Mouse (Mus musculus) intestine, postnatal 0 days (tissue): ENCODE results near the gene Vgll4. TPM values are rescaled to one million over a fixed set of nuclear protein-coding genes. Genes with fewer than 3 reads are reported as not detected.

Experiments used
- ATAC-seq: fragments of 200-750 bp; cut with Nextera tagmentation; 2 replicates; pipeline ENCODE4 v1.8.0; 2017; ENCODE audit warnings: mild to moderate bottlenecking, moderate TSS enrichment, moderate library complexity
- H3K27ac ChIP-seq: fragments of 300-500 bp; sonication (generic); 2 replicates; pipeline ENCODE4 v1.5.1; 2014; ENCODE audit warnings: mild to moderate bottlenecking, low read depth, low read length, moderate library complexity
- H3K27me3 ChIP-seq: fragments of 300-500 bp; sonication (generic); replicated peaks from 2 replicates; pipeline ENCODE4 v1.6.1; 2014; ENCODE audit warnings: low read length, mixed read lengths; ENCODE audit not compliant: control insufficient read depth, insufficient read depth
- H3K36me3 ChIP-seq: fragments of 300-500 bp; sonication (generic); 2 replicates; pipeline ENCODE4 v1.6.1; 2014; ENCODE audit warnings: mild to moderate bottlenecking, moderate library complexity; ENCODE audit not compliant: control insufficient read depth, insufficient read depth
- H3K4me1 ChIP-seq: fragments of 300-500 bp; sonication (generic); replicated peaks from 2 replicates; pipeline ENCODE4 v1.6.1; 2014; ENCODE audit warnings: antibody characterized with exemption, low read length, mixed read lengths; ENCODE audit not compliant: control insufficient read depth, insufficient read depth
- H3K4me2 ChIP-seq: fragments of 300-500 bp; sonication (generic); replicated peaks from 2 replicates; pipeline ENCODE4 v1.6.1; 2014; ENCODE audit warnings: low read depth, mild to moderate bottlenecking, moderate library complexity
- H3K4me3 ChIP-seq: fragments of 300-500 bp; sonication (generic); 2 replicates; pipeline ENCODE4 v1.5.1; 2014; ENCODE audit warnings: low read depth, low read length
- H3K9ac ChIP-seq: fragments of 300-500 bp; sonication (generic); 2 replicates; pipeline ENCODE4 v1.6.1; 2014; ENCODE audit warnings: mild to moderate bottlenecking, low read depth, low read length
- H3K9me3 ChIP-seq: fragments of 300-500 bp; sonication (generic); 2 replicates; pipeline ENCODE4 v1.6.1; 2016; ENCODE audit warnings: mixed run types; ENCODE audit not compliant: control insufficient read depth
- CTCF ChIP-seq: sonication (generic); IDR thresholded peaks from 2 replicates; pipeline ENCODE4 v1.5.1; 2016; ENCODE audit warnings: low read depth, mild to moderate bottlenecking, control low read depth, antibody characterized with exemption, moderate library complexity
- WGBS: fragments of 180-500 bp; shearing (Covaris S2); extraction: QIAGEN DNeasy Blood & Tissue Kit; methylation state at CpG from one replicate; pipeline ENCODE4 v1.1.7; 2014; 5-methylcytosine and 5-hydroxymethylcytosine counted together
- polyA plus RNA-seq: library from polyadenylated mRNA; unstranded; fragments of >200 nt; fragmentation: Nextera tagmentation; extraction: Ambion mirVana; gene quantifications from 2 replicates; pipeline ENCODE4 v1.2.1, GENCODE M21; 2015

The Vgll4 gene
- polyA plus RNA-seq, 1 experiment from 2014 or later, result 31.1 TPM

- Histone ChIP-seq H3K27ac (no peak overlapping the region), H3K36me3 (no peaks in the 10 kb centered on the region), H3K27me3 (no peaks in the 10 kb centered on the region), H3K4me2 (peak overlapping the region; percentile 54), H3K4me1 (peaks cover 18% of the 10 kb centered on the region), H3K4me3 (peak overlapping the region; percentile 11; the same call in 1 of the 2 replicates), H3K9me3 (no peaks in the 10 kb centered on the region), H3K9ac (peak overlapping the region; percentile 31; the same call in 1 of the 2 replicates)
- ATAC-seq, result no peak
- WGBS, result 32% methylated on average over 19 of the region's 19 CpGs
- no peak for TF ChIP-seq CTCF
Observed at GRCm38 (mm10) chr6:114915915-114916714, 53.7 kb downstream of the Vgll4 start.

DNA sequence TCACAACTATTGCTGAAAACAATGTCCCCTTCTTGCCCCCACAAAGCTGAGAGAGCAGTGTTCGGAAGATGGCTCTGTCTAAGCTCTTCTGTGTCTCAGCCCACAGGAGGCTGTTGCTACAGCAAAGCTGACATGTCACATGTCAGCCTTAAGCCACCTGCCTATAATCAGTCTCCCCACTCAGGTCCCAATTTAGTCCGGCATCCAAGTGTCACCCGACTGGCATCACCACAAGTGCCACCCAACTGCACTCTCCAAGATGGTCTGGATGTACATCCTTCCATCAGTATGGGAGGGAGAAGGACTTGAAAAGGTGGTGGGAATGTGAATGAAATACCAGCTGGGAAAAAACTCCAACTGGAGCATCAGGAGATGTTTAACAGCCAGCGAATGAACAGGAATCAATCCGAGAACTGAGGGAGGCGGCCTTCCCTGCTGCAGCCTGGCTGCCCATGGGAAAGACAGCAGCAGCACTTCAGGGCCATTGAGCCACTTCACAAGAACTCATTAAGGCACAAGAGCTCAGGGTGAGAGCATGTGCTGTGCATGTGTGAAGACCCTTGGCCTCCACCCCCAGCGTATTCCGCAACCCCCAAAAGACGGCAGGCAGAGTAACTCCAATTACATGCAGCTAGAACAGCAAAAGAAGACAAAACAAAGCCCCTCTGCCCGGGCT is 55.6 kb downstream of the Vgll4 start:
- WGBS, result 78% methylated on average over 10 of the region's 10 CpGs

DNA sequence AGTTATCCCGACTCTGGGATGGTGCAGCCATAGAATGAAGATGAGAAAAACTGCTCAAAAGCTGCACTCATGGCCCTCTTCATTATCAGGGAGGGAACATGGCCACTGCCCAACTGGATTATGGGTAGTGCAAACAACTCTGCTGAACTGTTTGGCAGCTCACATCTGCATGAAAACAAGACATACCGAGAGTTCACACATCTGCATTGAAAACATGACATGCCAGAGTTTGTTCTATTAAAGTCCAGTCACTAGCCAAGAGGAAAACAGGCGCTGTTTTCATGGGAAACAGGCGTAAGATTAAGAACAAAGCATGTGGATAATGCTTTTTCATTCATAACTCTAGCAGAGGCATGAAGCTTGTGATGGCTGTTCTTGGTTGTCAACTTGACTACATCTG is 56.7 kb downstream of the Vgll4 start:
- Histone ChIP-seq H3K4me2 (no peak overlapping the region), H3K4me1 (peaks cover 15% of the 10 kb centered on the region), H3K27ac (no peak overlapping the region), H3K9ac (no peak overlapping the region), H3K4me3 (no peak overlapping the region), H3K36me3 (no peaks in the 10 kb centered on the region), H3K27me3 (no peaks in the 10 kb centered on the region), H3K9me3 (no peaks in the 10 kb centered on the region)
- WGBS, result 53% methylated on average over 4 of the region's 4 CpGs
- TF ChIP-seq CTCF, result no peak
- no peak for ATAC-seq

More for the DNA sequence above, 55.6 kb downstream of the Vgll4 start:
- no peak overlapping the region for H3K9ac ChIP-seq
- H3K4me3 ChIP-seq, result no peak overlapping the region
- no peak for TF ChIP-seq CTCF
- ATAC-seq, result no peak
- no peaks in the 10 kb centered on the region for H3K9me3 ChIP-seq
- no peaks in the 10 kb centered on the region for H3K27me3 ChIP-seq
- H3K4me1 ChIP-seq, result peaks cover 18% of the 10 kb centered on the region
- no peak overlapping the region for H3K27ac ChIP-seq
- H3K36me3 ChIP-seq, result no peaks in the 10 kb centered on the region
- H3K4me2 ChIP-seq, result no peak overlapping the region

- no peaks in the 10 kb centered on the region for H3K27me3 ChIP-seq
- H3K9me3 ChIP-seq, result no peaks in the 10 kb centered on the region
- H3K4me2 ChIP-seq, result no peak overlapping the region
- no peak overlapping the region for H3K9ac ChIP-seq
- no peak overlapping the region for H3K4me3 ChIP-seq
- peaks cover 7% of the 10 kb centered on the region for H3K4me1 ChIP-seq
- 52% methylated on average over 3 of the region's 3 CpGs for WGBS
- no peak overlapping the region for H3K27ac ChIP-seq
- no peaks in the 10 kb centered on the region for H3K36me3 ChIP-seq
- TF ChIP-seq CTCF, result 0 out of 2 replicates have a peak, but pooled peaks have one; percentile 6
- ATAC-seq, result no peak
Observed at GRCm38 (mm10) chr6:114911540-114911939, 58.3 kb downstream of the Vgll4 start.

DNA sequence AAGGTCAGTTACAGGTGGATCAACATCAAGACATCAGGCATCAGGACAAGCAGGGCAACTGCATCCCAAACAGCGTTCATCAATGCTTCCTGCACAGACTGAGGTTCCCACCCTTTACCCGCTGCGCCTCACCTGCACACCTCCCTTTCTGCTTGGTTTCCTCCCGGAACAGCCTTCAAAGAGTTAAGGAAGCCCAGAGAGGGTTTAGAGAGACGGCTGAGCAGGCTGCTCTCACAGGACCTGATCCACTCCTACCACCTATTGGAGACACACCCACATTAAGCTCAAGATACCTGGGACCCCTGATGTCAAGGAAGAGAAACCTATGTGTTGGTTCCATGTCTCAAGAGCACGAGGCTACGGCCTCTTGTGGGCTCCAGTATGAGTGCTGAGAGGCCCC is 60.0 kb downstream of the Vgll4 start:
- ATAC-seq, result no peak
- 89% methylated on average over 7 of the region's 7 CpGs for WGBS
- no peak overlapping the region for H3K27ac ChIP-seq
- H3K27me3 ChIP-seq, result no peaks in the 10 kb centered on the region
- no peak for TF ChIP-seq CTCF
- H3K4me1 ChIP-seq, result 0 out of 2 replicates have a peak, but pooled peaks cover 5% of the 10 kb centered on the region
- H3K9ac ChIP-seq, result no peak overlapping the region
- no peak overlapping the region for H3K4me3 ChIP-seq
- no peak overlapping the region for H3K4me2 ChIP-seq
- no peaks in the 10 kb centered on the region; the same call in 1 of the 2 replicates for H3K36me3 ChIP-seq
- H3K9me3 ChIP-seq, result no peaks in the 10 kb centered on the region

DNA sequence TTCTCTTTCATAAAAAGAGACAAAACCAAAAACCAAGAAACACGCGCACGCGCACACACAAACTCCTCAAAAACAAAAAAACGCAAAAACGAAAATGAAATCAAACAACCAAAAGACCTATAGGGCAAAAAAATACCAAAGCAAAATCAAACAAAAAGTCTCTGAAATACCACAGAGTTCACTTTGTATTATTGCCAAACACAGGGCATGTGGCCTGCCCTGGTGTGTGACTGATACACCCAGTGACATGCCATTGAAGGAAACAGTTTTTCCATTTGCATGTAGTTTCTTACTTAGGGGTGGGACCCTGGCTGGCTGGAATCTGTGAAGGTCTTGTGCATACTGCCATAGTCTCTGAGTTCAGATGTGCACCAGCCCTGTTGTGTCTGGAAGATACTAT is 62.3 kb downstream of the Vgll4 start:
- ATAC-seq, result no peak
- no peaks in the 10 kb centered on the region for H3K27me3 ChIP-seq
- H3K27ac ChIP-seq, result no peak overlapping the region
- no peak overlapping the region for H3K4me2 ChIP-seq
- no peak for TF ChIP-seq CTCF
- no peaks in the 10 kb centered on the region; the same call in 1 of the 2 replicates for H3K36me3 ChIP-seq
- 97% methylated on average over 6 of the region's 6 CpGs for WGBS
- H3K4me1 ChIP-seq, result 0 out of 2 replicates have a peak, but pooled peaks cover 1% of the 10 kb centered on the region
- H3K9ac ChIP-seq, result no peak overlapping the region
- H3K9me3 ChIP-seq, result no peaks in the 10 kb centered on the region
- H3K4me3 ChIP-seq, result no peak overlapping the region
